Mouse (Mus musculus) cortical plate, adult 2 months (tissue): ENCODE data around the gene Olfr1310.

ENCODE experiments used
- CTCF ChIP-seq: fragments of 200-500 bp; IDR thresholded peaks from 2 replicates; pipeline ENCODE4 v1.5.1; 2011; ENCODE audit warnings: mild to moderate bottlenecking, control low read depth, low read length; ENCODE audit not compliant: insufficient read depth; ENCODE audit errors: extremely low read depth
- POLR2A ChIP-seq: fragments of 200-500 bp; IDR thresholded peaks from 2 replicates; pipeline ENCODE4 v1.6.1; 2011; ENCODE audit warnings: mild to moderate bottlenecking, low read length, control low read depth; ENCODE audit not compliant: insufficient read depth; ENCODE audit errors: extremely low read depth

GRCm38 (mm10) chr2:111990181-111990580 is 22.3 kb downstream of the Olfr1310 start, which contains the start of gene Olfr1309:
- TF ChIP-seq POLR2A (no peak), CTCF (no peak)
